Mouse (Mus musculus) midbrain, embryonic 11.5 days (tissue): ENCODE data around the gene Lama5. TPM values are rescaled to one million over a fixed set of nuclear protein-coding genes. Genes with fewer than 3 reads are reported as not detected.
A peak's percentile ranks its signal among the peaks of the same experiment; 100 is the strongest.

Source experiments
- ATAC-seq: fragments of 200-750 bp; cut with Nextera tagmentation; 2 replicates; pipeline ENCODE4 v1.8.0; 2017; ENCODE audit warnings: moderate TSS enrichment, moderate library complexity; ENCODE audit not compliant: low FRiP score
- DNase-seq: peaks from one replicate; pipeline ENCODE4 v3.0.0; 2015; ENCODE audit warnings: low spot score; ENCODE audit errors: missing footprints
- H3K27ac ChIP-seq: fragments of 300-500 bp; sonication (generic); 2 replicates; pipeline ENCODE4 v1.5.1; 2014; ENCODE audit warnings: low read depth, low read length
- H3K27me3 ChIP-seq: fragments of 300-500 bp; sonication (generic); 2 replicates; pipeline ENCODE4 v1.6.1; 2014; ENCODE audit warnings: mild to moderate bottlenecking, low read length, moderate library complexity, mixed read lengths; ENCODE audit not compliant: control insufficient read depth, insufficient read depth
- H3K36me3 ChIP-seq: fragments of 300-500 bp; sonication (generic); 2 replicates; pipeline ENCODE4 v1.6.1; 2014; ENCODE audit warnings: mild to moderate bottlenecking, low read length, moderate library complexity, mixed read lengths; ENCODE audit not compliant: control insufficient read depth, insufficient read depth
- H3K4me1 ChIP-seq: fragments of 300-500 bp; sonication (generic); 2 replicates; pipeline ENCODE4 v1.6.1; 2014; ENCODE audit warnings: low read length; ENCODE audit not compliant: control insufficient read depth, insufficient read depth
- H3K4me2 ChIP-seq: fragments of 300-500 bp; sonication (generic); 2 replicates; pipeline ENCODE4 v1.6.1; 2014; ENCODE audit warnings: mild to moderate bottlenecking, moderate library complexity
- H3K4me3 ChIP-seq: fragments of 300-500 bp; sonication (generic); 2 replicates; pipeline ENCODE4 v1.5.1; 2014; ENCODE audit warnings: low read depth, low read length
- H3K9ac ChIP-seq: fragments of 300-500 bp; sonication (generic); 2 replicates; pipeline ENCODE4 v1.6.1; 2014; ENCODE audit warnings: low read length
- H3K9me3 ChIP-seq: fragments of 300-500 bp; sonication (generic); 2 replicates; pipeline ENCODE4 v1.6.1; 2016; ENCODE audit warnings: low read length; ENCODE audit not compliant: control insufficient read depth
- WGBS: fragments of 180-500 bp; shearing (Covaris S2); extraction: QIAGEN DNeasy Blood & Tissue Kit; methylation state at CpG from one replicate; pipeline ENCODE4 v1.1.7; 2014; 5-methylcytosine and 5-hydroxymethylcytosine counted together
- polyA plus RNA-seq: library from polyadenylated mRNA; unstranded; fragments of >200 nt; fragmentation: Nextera tagmentation; extraction: Ambion mirVana; gene quantifications from 2 replicates; pipeline ENCODE4 v1.2.1, GENCODE M21; 2014

The Lama5 gene
- polyA plus RNA-seq, 1 experiment from 2014 or later: 3.9 TPM

DNA sequence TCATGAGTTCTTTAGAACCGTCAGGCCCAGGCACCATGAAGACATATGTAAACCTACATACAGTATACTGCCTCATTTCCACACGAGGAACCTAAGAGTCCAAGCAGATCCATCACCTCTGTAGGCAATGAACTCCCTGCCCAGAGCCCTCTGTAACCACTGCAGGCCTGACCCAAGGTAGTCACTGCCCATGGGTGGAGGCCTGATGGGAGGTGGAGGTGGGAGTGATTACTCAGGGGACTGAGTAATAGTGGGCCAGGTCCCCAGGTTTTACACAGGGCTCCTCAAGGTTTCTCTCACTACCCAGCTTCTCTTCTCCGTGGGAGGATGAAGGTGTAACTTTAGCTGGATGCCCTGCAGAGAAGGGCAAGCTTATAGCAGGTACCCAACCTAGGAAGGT lies 3.5 kb upstream of the Lama5 start:
- DNase-seq (no peak), ATAC-seq (no peak)
- Histone ChIP-seq H3K4me1 (peaks cover 26% of the 10 kb centered on the region), H3K27me3 (peaks cover 21% of the 10 kb centered on the region), H3K9ac (no peak overlapping the region), H3K27ac (no peak overlapping the region), H3K4me2 (no peak overlapping the region), H3K36me3 (no peaks in the 10 kb centered on the region), H3K9me3 (no peaks in the 10 kb centered on the region), H3K4me3 (no peak overlapping the region)
- WGBS: 72% methylated on average over 3 of the region's 3 CpGs

DNA sequence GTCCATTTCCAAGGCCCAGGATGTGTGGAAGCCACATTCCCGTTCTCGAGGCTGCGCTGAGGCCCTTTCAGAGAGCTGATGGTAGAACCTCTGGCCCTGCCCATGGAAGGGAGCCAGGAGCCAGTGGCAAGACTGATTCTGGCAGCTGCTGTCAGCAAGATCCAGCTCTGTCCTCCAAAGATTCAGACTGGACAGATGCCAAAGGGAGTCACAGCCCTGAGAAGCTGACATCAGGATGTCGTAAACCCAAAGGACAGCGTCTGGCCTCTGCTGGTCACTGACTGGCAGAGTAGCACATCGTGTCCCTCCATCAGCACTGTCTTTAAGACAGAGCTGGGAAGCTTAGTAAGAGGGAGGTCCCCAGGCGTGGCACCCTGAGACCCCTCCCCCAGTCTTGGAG lies 2.9 kb upstream of the Lama5 start:
- no peak overlapping the region for H3K4me3 ChIP-seq
- peaks cover 25% of the 10 kb centered on the region for H3K27me3 ChIP-seq
- H3K9me3 ChIP-seq: no peaks in the 10 kb centered on the region
- H3K9ac ChIP-seq: no peak overlapping the region
- ATAC-seq (no peak), DNase-seq (no peak)
- peaks cover 26% of the 10 kb centered on the region for H3K4me1 ChIP-seq
- H3K27ac ChIP-seq: no peak overlapping the region
- 76% methylated on average over 7 of the region's 7 CpGs for WGBS
- H3K36me3 ChIP-seq: no peaks in the 10 kb centered on the region
- H3K4me2 ChIP-seq: no peak overlapping the region

DNA sequence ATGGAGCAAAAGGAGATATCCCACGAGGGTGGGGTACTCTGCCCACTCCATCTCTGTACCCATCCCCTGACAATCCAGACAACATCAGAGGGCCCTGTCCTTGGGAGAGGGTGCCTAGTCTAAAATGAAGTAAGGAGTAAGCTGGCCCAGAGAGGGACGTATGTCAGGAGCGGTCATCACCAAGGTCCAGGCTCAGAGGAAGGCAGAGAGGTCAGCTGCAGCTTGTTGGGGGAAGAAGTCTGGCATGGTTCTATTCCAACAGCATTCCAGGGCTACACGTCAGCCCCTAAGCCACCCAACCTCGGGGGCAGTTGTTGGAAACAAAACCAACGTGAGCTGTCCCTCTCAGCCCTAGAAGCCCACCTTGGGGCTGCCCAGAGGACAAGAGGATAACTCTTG lies 2.4 kb upstream of the Lama5 start:
- Histone ChIP-seq H3K4me2 (no peak overlapping the region), H3K4me1 (peaks cover 26% of the 10 kb centered on the region), H3K27ac (no peak overlapping the region), H3K27me3 (peaks cover 29% of the 10 kb centered on the region), H3K9ac (0 out of 2 replicates have a peak overlapping the region, but pooled peaks have one; percentile 20), H3K9me3 (no peaks in the 10 kb centered on the region), H3K4me3 (no peak overlapping the region), H3K36me3 (no peaks in the 10 kb centered on the region)
- ATAC-seq (no peak), DNase-seq (peak; percentile 87)
- 52% methylated on average over 6 of the region's 6 CpGs for WGBS

GRCm38 (mm10) chr2:180227262-180228059 lies 1.8 kb upstream of the Lama5 start:
- Histone ChIP-seq H3K4me3 (peak overlapping the region; percentile 15; the same call in 1 of the 2 replicates), H3K9ac (peak overlapping the region; percentile 33; the same call in 1 of the 2 replicates), H3K4me1 (peaks cover 26% of the 10 kb centered on the region), H3K4me2 (peak overlapping the region; percentile 27; the same call in 1 of the 2 replicates), H3K36me3 (no peaks in the 10 kb centered on the region), H3K9me3 (no peaks in the 10 kb centered on the region), H3K27ac (no peak overlapping the region), H3K27me3 (peaks cover 29% of the 10 kb centered on the region)
- ATAC-seq: peak; percentile 83
- DNase-seq: peak; percentile 95
- 0% methylated on average over 21 of the region's 21 CpGs for WGBS

DNA sequence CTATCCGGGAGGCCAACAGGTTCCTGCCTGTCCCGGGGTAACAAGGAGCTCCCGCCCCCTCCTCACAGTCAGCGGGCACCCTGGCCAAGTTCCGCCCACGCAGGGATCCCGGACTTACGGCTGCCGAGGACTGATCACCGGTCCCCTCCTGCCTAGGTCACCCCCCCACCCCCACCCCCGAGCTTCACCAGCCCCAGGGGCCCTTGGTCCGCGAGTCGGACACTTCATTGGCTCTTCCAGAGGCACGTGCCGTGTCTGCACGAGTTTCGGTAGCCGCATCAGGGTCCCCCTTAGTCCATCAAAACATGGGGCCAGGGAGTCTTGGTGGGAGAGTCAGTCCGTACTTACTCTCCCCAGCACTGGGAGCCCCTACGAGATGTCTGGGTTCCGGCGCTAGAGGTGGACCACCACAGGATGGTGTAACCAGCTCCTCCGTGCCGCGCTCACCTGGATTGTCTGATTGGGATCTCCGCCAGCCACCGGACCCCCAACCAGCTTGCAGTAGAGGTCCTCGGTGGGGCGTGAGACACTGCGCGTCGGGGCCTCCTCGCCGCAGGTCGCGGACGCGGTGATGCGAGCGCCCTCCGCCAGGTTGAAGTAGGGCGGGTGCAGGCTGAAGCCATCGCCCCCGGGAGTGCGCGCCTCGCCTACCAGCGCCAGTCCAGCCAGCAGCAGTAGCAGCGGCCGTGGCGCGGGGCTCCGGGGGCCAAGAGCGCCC lies 456 bp downstream of the Lama5 start:
- DNase-seq (peak; percentile 94), ATAC-seq (peak; percentile 47)
- H3K4me1 ChIP-seq: peaks cover 26% of the 10 kb centered on the region
- peak overlapping the region; percentile 98 for H3K4me2 ChIP-seq
- peaks cover 29% of the 10 kb centered on the region for H3K27me3 ChIP-seq
- no peaks in the 10 kb centered on the region for H3K36me3 ChIP-seq
- WGBS: under 1% methylated on average over 55 of the region's 55 CpGs
- H3K27ac ChIP-seq: no peak overlapping the region
- no peaks in the 10 kb centered on the region for H3K9me3 ChIP-seq
- peak overlapping the region; percentile 57 for H3K9ac ChIP-seq
- peak overlapping the region; percentile 53 for H3K4me3 ChIP-seq

DNA sequence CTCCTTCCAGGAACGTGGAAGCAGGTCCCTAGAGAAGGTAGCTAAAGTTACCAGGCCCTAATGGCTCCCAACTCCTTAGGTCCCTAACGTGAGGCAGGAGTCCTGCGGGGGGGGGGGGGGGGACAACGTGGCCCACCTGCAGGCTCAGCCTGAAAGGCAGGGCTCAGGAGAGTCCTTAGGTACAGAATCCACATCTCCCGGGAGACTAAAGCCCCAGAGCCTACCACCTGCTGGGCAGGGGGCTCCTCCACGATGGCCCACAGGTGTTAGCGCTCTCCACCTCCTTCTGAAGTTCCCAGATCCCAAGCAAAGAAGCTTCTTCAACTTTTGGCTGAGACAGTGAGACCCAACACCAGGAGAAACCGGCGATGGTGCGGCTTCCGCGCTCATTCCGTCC lies 1.0 kb downstream of the Lama5 start:
- H3K36me3 ChIP-seq: no peaks in the 10 kb centered on the region
- no peak overlapping the region for H3K27ac ChIP-seq
- peak overlapping the region; percentile 53 for H3K4me3 ChIP-seq
- peaks cover 29% of the 10 kb centered on the region for H3K27me3 ChIP-seq
- H3K4me1 ChIP-seq: peaks cover 26% of the 10 kb centered on the region
- DNase-seq: no peak
- ATAC-seq: no peak
- WGBS: 1% methylated on average over 13 of the region's 13 CpGs
- H3K4me2 ChIP-seq: peak overlapping the region; percentile 98
- peak overlapping the region; percentile 57 for H3K9ac ChIP-seq
- H3K9me3 ChIP-seq: no peaks in the 10 kb centered on the region

DNA sequence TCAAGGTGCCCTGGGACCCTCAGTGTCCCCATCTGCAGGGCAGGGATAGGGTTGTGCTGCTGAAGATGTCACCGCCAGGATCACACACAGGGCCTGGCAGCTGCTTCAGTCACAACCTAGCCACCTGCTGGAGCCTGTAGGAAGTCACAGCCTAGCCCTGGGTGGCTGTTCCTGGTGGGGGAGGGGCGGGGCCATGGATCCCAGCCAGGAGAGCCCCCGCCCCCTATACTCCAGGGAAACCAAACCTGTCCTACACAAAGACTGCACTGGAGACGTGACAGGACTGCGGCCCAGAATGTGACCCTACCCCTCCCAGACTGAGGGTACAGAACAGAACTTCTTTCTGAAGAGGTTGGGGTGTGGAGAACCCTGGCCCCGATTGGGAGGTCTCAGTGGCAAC lies 3.4 kb downstream of the Lama5 start:
- Histone ChIP-seq H3K9me3 (no peaks in the 10 kb centered on the region), H3K27me3 (peaks cover 29% of the 10 kb centered on the region), H3K4me2 (no peak overlapping the region), H3K9ac (no peak overlapping the region), H3K4me3 (no peak overlapping the region), H3K4me1 (peaks cover 18% of the 10 kb centered on the region), H3K27ac (no peak overlapping the region), H3K36me3 (no peaks in the 10 kb centered on the region)
- DNase-seq: no peak
- ATAC-seq: 0 out of 2 replicates have a peak, but pooled peaks have one; percentile 4
- 16% methylated on average over 6 of the region's 6 CpGs for WGBS

DNA sequence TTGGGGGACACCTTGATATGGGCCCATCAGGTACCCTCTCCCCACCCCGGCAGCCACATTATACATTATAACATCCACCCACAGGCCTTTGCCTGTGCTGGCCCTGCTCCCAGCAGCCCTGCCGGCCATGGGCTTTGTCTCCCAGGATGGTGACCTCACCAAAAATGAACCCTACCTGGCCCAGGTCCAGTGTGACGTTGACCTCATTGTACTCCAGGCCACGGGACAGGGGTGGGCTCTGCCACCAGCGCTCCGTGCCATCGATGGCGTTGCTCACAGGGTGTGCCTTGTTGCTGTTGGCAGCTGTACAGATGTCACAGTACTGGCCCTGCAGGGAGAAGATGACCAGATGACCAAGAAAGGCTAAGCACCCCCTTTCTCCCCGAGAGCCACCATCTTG lies 4.6 kb downstream of the Lama5 start:
- 92% methylated on average over 9 of the region's 9 CpGs for WGBS
- H3K36me3 ChIP-seq: no peaks in the 10 kb centered on the region
- DNase-seq: no peak
- peaks cover 25% of the 10 kb centered on the region for H3K27me3 ChIP-seq
- no peak overlapping the region for H3K9ac ChIP-seq
- no peak overlapping the region for H3K4me3 ChIP-seq
- H3K9me3 ChIP-seq: no peaks in the 10 kb centered on the region
- ATAC-seq: no peak
- H3K4me2 ChIP-seq: no peak overlapping the region
- H3K27ac ChIP-seq: no peak overlapping the region
- H3K4me1 ChIP-seq: peaks cover 12% of the 10 kb centered on the region

GRCm38 (mm10) chr2:180220165-180220564 lies 5.5 kb downstream of the Lama5 start:
- Histone ChIP-seq H3K4me2 (no peak overlapping the region), H3K9ac (no peak overlapping the region), H3K4me3 (no peak overlapping the region), H3K27ac (no peak overlapping the region), H3K4me1 (peaks cover 5% of the 10 kb centered on the region), H3K27me3 (peaks cover 18% of the 10 kb centered on the region), H3K9me3 (no peaks in the 10 kb centered on the region), H3K36me3 (no peaks in the 10 kb centered on the region)
- WGBS: 81% methylated on average over 9 of the region's 9 CpGs
- ATAC-seq (no peak), DNase-seq (no peak)
